Mouse (Mus musculus) spleen, adult 2 months (tissue): ENCODE measurements around the gene Polr2i.

Source experiments
- CTCF ChIP-seq: fragments of 200-500 bp; IDR thresholded peaks from 2 replicates; pipeline ENCODE4 v1.5.1; 2011; ENCODE audit warnings: mild to moderate bottlenecking, inconsistent platforms; ENCODE audit not compliant: insufficient read depth, insufficient read length, insufficient replicate concordance; ENCODE audit errors: extremely low read depth
- POLR2A ChIP-seq: fragments of 200-500 bp; IDR thresholded peaks from 2 replicates; pipeline ENCODE4 v1.6.1; 2011; ENCODE audit warnings: low read depth, low read length, inconsistent platforms

DNA sequence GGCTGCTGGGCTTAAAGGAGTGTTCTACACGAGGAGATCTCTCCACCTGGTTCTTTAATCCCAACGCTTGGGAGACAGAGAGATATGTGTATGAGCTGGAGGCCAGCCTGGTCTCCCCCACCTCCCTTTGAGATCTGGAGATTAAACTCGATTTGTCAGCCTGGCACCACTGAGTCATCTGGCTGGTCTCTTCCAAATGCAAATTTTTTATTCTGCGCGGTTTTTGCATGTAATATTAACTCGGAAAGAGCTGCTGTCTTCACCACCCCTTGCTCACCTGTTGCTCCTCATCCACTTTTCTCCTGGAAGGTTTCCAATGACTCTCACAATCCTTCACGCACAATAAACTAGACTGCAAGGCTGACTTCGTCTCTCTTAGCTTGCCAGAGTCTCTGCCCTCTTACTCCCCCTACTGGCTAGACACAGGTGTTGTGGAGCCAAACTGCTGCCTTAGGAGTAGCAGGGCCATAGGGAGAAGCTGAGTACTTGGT, 33.2 kb upstream of the Polr2i start, which contains the start of gene Capns1:
- TF ChIP-seq POLR2A (no peak), CTCF (peak; percentile 79; the same call in 1 of the 2 replicates)
